Mouse (Mus musculus): ENCODE data around the gene Spats2l. TPM values are rescaled to one million over a fixed set of nuclear protein-coding genes. Genes with fewer than 3 reads are reported as not detected.
A peak's percentile ranks its signal among the peaks of the same experiment; 100 is the strongest.

The Spats2l gene
- total and polyA plus RNA-seq, 2 experiments from 2014 or later: 35.8 to 52.3 TPM

GRCm38 (mm10) chr1:57905912-57906311 lies 131.9 kb downstream of the Spats2l start:
- H3K4me3 ChIP-seq (ENCODE audit: low read depth, low read length): no peak overlapping the region
- DNase-seq (no peak), ATAC-seq (no peak)
- H3K4me1 ChIP-seq (ENCODE audit: insufficient read depth): no peaks in the 10 kb centered on the region
- WGBS: 83% methylated on average over 3 of the region's 3 CpGs
- no peaks in the 10 kb centered on the region for H3K27me3 ChIP-seq (ENCODE audit: insufficient read depth, low read length)
- 0 out of 2 replicates have a peak, but pooled peaks cover 13% of the 10 kb centered on the region for H3K36me3 ChIP-seq (ENCODE audit: insufficient read depth)
- no peak for TF ChIP-seq CTCF (IDR thresholded peaks at IDR 0.05; ENCODE audit: low read depth)
- no peak overlapping the region for H3K27ac ChIP-seq (ENCODE audit: low read depth, low read length)
- no peaks in the 10 kb centered on the region for H3K9me3 ChIP-seq (ENCODE audit: low read length)
- H3K4me2 ChIP-seq (ENCODE audit: low read depth): no peak overlapping the region
- no peak overlapping the region for H3K9ac ChIP-seq

- Histone ChIP-seq H3K36me3 (ENCODE audit: insufficient read depth) (0 out of 2 replicates have a peak, but pooled peaks cover 13% of the 10 kb centered on the region), H3K9me3 (ENCODE audit: low read length) (no peaks in the 10 kb centered on the region), H3K4me2 (ENCODE audit: low read depth) (no peak overlapping the region), H3K4me1 (ENCODE audit: insufficient read depth) (no peaks in the 10 kb centered on the region), H3K4me3 (ENCODE audit: low read depth, low read length) (no peak overlapping the region), H3K27me3 (ENCODE audit: insufficient read depth, low read length) (no peaks in the 10 kb centered on the region), H3K27ac (ENCODE audit: low read depth, low read length) (no peak overlapping the region), H3K9ac (no peak overlapping the region)
- ATAC-seq (no peak), DNase-seq (no peak)
- no peak for TF ChIP-seq CTCF (IDR thresholded peaks at IDR 0.05; ENCODE audit: low read depth)
Measured at GRCm38 (mm10) chr1:57906312-57906711, 132.3 kb downstream of the Spats2l start.

- H3K4me1 ChIP-seq (ENCODE audit: insufficient read depth): no peaks in the 10 kb centered on the region
- no peak overlapping the region for H3K27ac ChIP-seq (ENCODE audit: low read depth, low read length)
- no peaks in the 10 kb centered on the region for H3K36me3 ChIP-seq (ENCODE audit: insufficient read depth)
- no peak overlapping the region for H3K9ac ChIP-seq
- ATAC-seq: no peak
- no peak overlapping the region for H3K4me3 ChIP-seq (ENCODE audit: low read depth, low read length)
- no peaks in the 10 kb centered on the region for H3K9me3 ChIP-seq (ENCODE audit: low read length)
- no peak for DNase-seq
- WGBS: 77% methylated on average over 6 of the region's 6 CpGs
- no peak for TF ChIP-seq CTCF (IDR thresholded peaks at IDR 0.05; ENCODE audit: low read depth)
- H3K4me2 ChIP-seq (ENCODE audit: low read depth): no peak overlapping the region
- no peaks in the 10 kb centered on the region for H3K27me3 ChIP-seq (ENCODE audit: insufficient read depth, low read length)
Measured at GRCm38 (mm10) chr1:57911561-57911960, 137.6 kb downstream of the Spats2l start.

- ATAC-seq (no peak), DNase-seq (no peak)
- Histone ChIP-seq H3K9ac (no peak overlapping the region), H3K4me2 (ENCODE audit: low read depth) (no peak overlapping the region), H3K4me3 (ENCODE audit: low read depth, low read length) (no peak overlapping the region), H3K27ac (ENCODE audit: low read depth, low read length) (no peak overlapping the region), H3K9me3 (ENCODE audit: low read length) (no peaks in the 10 kb centered on the region), H3K36me3 (ENCODE audit: insufficient read depth) (no peaks in the 10 kb centered on the region), H3K4me1 (ENCODE audit: insufficient read depth) (no peaks in the 10 kb centered on the region), H3K27me3 (ENCODE audit: insufficient read depth, low read length) (no peaks in the 10 kb centered on the region)
- WGBS: 96% methylated on average over 5 of the region's 5 CpGs
- TF ChIP-seq CTCF (IDR thresholded peaks at IDR 0.05; ENCODE audit: low read depth): no peak
Measured at GRCm38 (mm10) chr1:57917342-57917741, 143.4 kb downstream of the Spats2l start.

- Histone ChIP-seq H3K4me3 (ENCODE audit: low read depth, low read length) (no peak overlapping the region), H3K36me3 (ENCODE audit: insufficient read depth) (0 out of 2 replicates have a peak, but pooled peaks cover 3% of the 10 kb centered on the region), H3K27ac (ENCODE audit: low read depth, low read length) (no peak overlapping the region), H3K9me3 (ENCODE audit: low read length) (no peaks in the 10 kb centered on the region), H3K9ac (no peak overlapping the region), H3K4me2 (ENCODE audit: low read depth) (no peak overlapping the region), H3K27me3 (ENCODE audit: insufficient read depth, low read length) (no peaks in the 10 kb centered on the region), H3K4me1 (ENCODE audit: insufficient read depth) (no peaks in the 10 kb centered on the region)
- no peak for DNase-seq
- TF ChIP-seq CTCF (IDR thresholded peaks at IDR 0.05; ENCODE audit: low read depth): no peak
- ATAC-seq: no peak
- 67% methylated on average over 4 of the region's 4 CpGs for WGBS
Measured at GRCm38 (mm10) chr1:57918567-57918966, 144.6 kb downstream of the Spats2l start.

GRCm38 (mm10) chr1:57934287-57934686 lies 160.3 kb downstream of the Spats2l start:
- DNase-seq: no peak
- H3K36me3 ChIP-seq (ENCODE audit: insufficient read depth): 0 out of 2 replicates have a peak, but pooled peaks cover 3% of the 10 kb centered on the region
- 28% methylated on average over 1 of the region's 1 CpGs for WGBS
- peak; percentile 58 for TF ChIP-seq CTCF (IDR thresholded peaks at IDR 0.05; ENCODE audit: low read depth)
- H3K9me3 ChIP-seq (ENCODE audit: low read length): no peaks in the 10 kb centered on the region
- H3K4me1 ChIP-seq (ENCODE audit: insufficient read depth): no peaks in the 10 kb centered on the region
- no peak overlapping the region for H3K9ac ChIP-seq
- no peaks in the 10 kb centered on the region for H3K27me3 ChIP-seq (ENCODE audit: insufficient read depth, low read length)
- no peak overlapping the region for H3K27ac ChIP-seq (ENCODE audit: low read depth, low read length)
- no peak overlapping the region for H3K4me2 ChIP-seq (ENCODE audit: low read depth)
- 0 out of 2 replicates have a peak, but pooled peaks have one; percentile 45 for ATAC-seq
- no peak overlapping the region for H3K4me3 ChIP-seq (ENCODE audit: low read depth, low read length)

- Histone ChIP-seq H3K4me1 (ENCODE audit: insufficient read depth) (no peaks in the 10 kb centered on the region), H3K36me3 (ENCODE audit: insufficient read depth) (peaks cover 10% of the 10 kb centered on the region), H3K27me3 (ENCODE audit: insufficient read depth, low read length) (no peaks in the 10 kb centered on the region), H3K4me3 (ENCODE audit: low read depth, low read length) (no peak overlapping the region), H3K4me2 (ENCODE audit: low read depth) (no peak overlapping the region), H3K9me3 (ENCODE audit: low read length) (no peaks in the 10 kb centered on the region), H3K9ac (no peak overlapping the region), H3K27ac (ENCODE audit: low read depth, low read length) (no peak overlapping the region)
- 16% methylated on average over 10 of the region's 10 CpGs for WGBS
- TF ChIP-seq CTCF (IDR thresholded peaks at IDR 0.05; ENCODE audit: low read depth): no peak
- DNase-seq: no peak
- peak; percentile 66 for ATAC-seq
Measured at GRCm38 (mm10) chr1:57940691-57941090, 166.7 kb downstream of the Spats2l start.

Data from forebrain, postnatal 0 days (tissue).